Mouse (Mus musculus): ENCODE data around the gene Slc24a1.
"Not testable (repeated sequence)": the region's sequence is repeated elsewhere in the genome, so short reads cannot be mapped to it uniquely, and the experiment has no call there.

Slc24a1 gene

GRCm38 (mm10) chr9:64951161-64951657 is at the start of gene Slc24a1:
TSS of gene Slc24a1 (minus strand) at chr9:64951607.
- DNase-seq (ENCODE audit: low spot score): no peak

- not testable (repeated sequence) for DNase-seq (ENCODE audit: low spot score)
Measured at GRCm38 (mm10) chr9:64995464-64995863, 44.1 kb upstream of the Slc24a1 start.

- DNase-seq (ENCODE audit: low spot score): no peak
Measured at GRCm38 (mm10) chr9:64990291-64990690, 38.9 kb upstream of the Slc24a1 start.

GRCm38 (mm10) chr9:64988443-64988842 is 37.0 kb upstream of the Slc24a1 start:
- no peak for DNase-seq (ENCODE audit: low spot score)

GRCm38 (mm10) chr9:64987651-64988050 is 36.2 kb upstream of the Slc24a1 start:
- DNase-seq (ENCODE audit: low spot score): no peak

GRCm38 (mm10) chr9:64985807-64986206 is 34.4 kb upstream of the Slc24a1 start:
- DNase-seq (ENCODE audit: low spot score): no peak

GRCm38 (mm10) chr9:64985037-64985794 is 33.8 kb upstream of the Slc24a1 start:
- DNase-seq (ENCODE audit: low spot score): no peak

- DNase-seq (ENCODE audit: low spot score): no peak
Measured at GRCm38 (mm10) chr9:64981904-64982303, 30.5 kb upstream of the Slc24a1 start.

- no peak for DNase-seq (ENCODE audit: low spot score)
Measured at GRCm38 (mm10) chr9:64980548-64980947, 29.1 kb upstream of the Slc24a1 start.

- no peak for DNase-seq (ENCODE audit: low spot score)
Measured at GRCm38 (mm10) chr9:64960978-64961320, 9.5 kb upstream of the Slc24a1 start.

- peak; percentile 95 for DNase-seq (ENCODE audit: low spot score)
Measured at GRCm38 (mm10) chr9:64960117-64960977, 8.9 kb upstream of the Slc24a1 start, which contains the start of gene Ints14. TSS of gene Ints14 (plus strand) at chr9:64960905.

- DNase-seq (ENCODE audit: low spot score): no peak
Measured at GRCm38 (mm10) chr9:64957276-64957675, 5.9 kb upstream of the Slc24a1 start.

GRCm38 (mm10) chr9:64956337-64956736 is 4.9 kb upstream of the Slc24a1 start:
- peak; percentile 36 for DNase-seq (ENCODE audit: low spot score)

- DNase-seq (ENCODE audit: low spot score): no peak
Measured at GRCm38 (mm10) chr9:64953190-64953589, 1.8 kb upstream of the Slc24a1 start.

GRCm38 (mm10) chr9:64952055-64952454 is 648 bp upstream of the Slc24a1 start:
- DNase-seq (ENCODE audit: low spot score): no peak

- no peak for DNase-seq (ENCODE audit: low spot score)
Measured at GRCm38 (mm10) chr9:64947483-64948095, 3.8 kb downstream of the Slc24a1 start.

- DNase-seq (ENCODE audit: low spot score): no peak
Measured at GRCm38 (mm10) chr9:64943997-64944396, 7.4 kb downstream of the Slc24a1 start.

- no peak for DNase-seq (ENCODE audit: low spot score)
Measured at GRCm38 (mm10) chr9:64941650-64942049, 9.8 kb downstream of the Slc24a1 start.

GRCm38 (mm10) chr9:64940731-64941346 is 10.6 kb downstream of the Slc24a1 start:
- DNase-seq (ENCODE audit: low spot score): no peak

- DNase-seq (ENCODE audit: low spot score): no peak
Measured at GRCm38 (mm10) chr9:64939790-64940189, 11.6 kb downstream of the Slc24a1 start.

- no peak for DNase-seq (ENCODE audit: low spot score)
Measured at GRCm38 (mm10) chr9:64939281-64939680, 12.1 kb downstream of the Slc24a1 start.

- no peak for DNase-seq (ENCODE audit: low spot score)
Measured at GRCm38 (mm10) chr9:64938535-64938934, 12.9 kb downstream of the Slc24a1 start.

Data from T-cell, adult 2 months (primary cell).